Mouse (Mus musculus): ENCODE measurements around the gene 1700017B05Rik.

The 1700017B05Rik gene

GRCm38 (mm10) chr9:57272902-57273804 is 10.7 kb upstream of the 1700017B05Rik start:
- in situ Hi-C loops (cut with MboI, MseI): no loop called here

DNA sequence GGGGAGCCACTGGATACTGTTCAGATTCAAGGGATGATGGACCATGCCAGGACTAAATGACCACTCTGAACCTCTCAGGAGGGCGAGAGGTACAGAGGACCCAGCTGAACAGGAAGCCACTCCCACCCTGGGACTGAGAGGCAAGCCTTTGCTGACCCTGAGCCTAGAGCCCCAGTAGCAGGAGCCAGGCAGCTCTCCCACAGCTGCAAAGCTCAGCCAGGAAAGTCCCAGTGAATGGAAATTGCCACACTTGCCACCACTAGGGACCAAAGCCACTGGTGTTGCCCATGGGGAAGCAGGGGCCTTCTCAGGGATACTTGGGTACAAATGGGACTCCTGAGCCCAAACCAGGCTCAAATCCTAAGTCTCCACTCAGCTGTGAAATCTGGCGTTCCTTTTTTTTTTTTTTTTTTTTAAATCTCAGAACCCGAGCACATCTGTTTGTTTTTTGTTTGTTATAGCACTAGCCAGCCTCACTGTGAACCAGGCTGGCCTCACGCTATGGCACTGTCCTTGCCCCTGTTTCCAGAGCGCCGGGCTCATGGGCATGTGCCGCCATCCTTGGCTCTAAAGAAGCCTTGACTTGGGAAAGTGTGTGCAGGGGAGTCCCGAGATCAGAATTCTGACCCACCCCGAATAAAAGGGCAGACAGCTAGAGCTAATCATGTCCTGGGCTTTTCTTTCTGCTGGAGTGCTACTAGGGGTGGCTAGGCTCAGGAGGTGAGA is 9.6 kb upstream of the 1700017B05Rik start:
- in situ Hi-C loops (cut with MboI, MseI): no loop called here

DNA sequence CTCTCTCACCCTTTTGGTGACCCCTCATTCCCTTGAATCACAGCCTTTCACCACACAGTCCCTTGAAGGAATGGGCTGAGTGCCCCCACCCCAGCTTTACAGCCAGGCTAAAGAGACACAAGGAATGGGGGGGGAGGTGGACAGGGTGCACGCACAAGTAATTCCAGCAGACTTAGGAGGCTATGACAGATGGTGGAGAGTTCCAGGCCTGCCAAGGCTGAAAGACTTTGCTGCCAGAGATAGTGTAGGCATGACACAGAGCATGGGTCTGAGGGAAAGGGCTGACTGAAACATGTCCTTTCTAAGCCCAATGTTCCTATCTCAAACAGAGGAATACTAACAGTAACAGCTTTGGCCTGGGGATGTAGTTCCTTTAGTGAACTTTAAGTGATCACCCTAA is 8.7 kb upstream of the 1700017B05Rik start:
- in situ Hi-C loops (cut with MboI, MseI): no loop called here

DNA sequence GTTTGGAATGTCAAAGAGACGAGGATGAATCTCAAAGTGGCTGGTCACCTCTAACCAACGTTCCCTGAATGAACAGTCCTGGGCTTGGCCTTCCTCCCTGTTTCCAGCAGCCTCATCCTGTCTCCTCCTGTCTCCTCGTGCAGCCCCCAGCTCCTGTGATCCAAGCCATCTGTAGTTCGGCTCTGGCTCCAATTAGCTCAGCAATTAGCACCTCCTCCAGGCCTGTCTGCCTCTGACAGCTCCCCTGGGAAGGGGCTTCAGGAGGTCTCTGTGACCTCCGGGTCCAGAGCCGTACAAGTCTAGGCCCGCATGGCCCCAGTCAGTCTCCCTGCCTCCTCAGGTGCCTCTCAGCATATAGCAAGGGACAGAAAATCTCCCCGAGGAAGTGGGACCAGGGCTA is 8.0 kb upstream of the 1700017B05Rik start:
- in situ Hi-C loops (cut with MboI, MseI): no loop called here

DNA sequence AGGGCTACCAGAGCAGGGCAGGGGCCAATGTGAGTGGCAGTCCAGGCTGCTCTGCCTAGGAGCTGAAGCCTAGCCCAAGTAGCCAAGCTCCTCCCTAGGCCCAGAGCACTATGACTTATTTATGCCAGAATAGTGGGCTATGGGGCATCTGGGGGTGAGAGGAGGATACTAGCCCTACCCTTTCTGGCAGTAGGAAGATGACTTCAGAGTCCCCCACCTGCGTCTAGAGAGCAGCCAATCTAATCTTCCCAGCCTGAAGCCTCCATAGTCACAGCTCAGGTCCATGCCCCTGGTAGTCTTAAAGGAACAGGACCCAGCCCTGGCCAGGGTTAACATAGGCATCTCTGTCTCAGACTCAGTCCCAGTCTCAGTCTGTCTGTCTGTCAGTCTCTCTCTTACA is 7.0 kb upstream of the 1700017B05Rik start:
- in situ Hi-C loops (cut with MboI, MseI): no loop called here

DNA sequence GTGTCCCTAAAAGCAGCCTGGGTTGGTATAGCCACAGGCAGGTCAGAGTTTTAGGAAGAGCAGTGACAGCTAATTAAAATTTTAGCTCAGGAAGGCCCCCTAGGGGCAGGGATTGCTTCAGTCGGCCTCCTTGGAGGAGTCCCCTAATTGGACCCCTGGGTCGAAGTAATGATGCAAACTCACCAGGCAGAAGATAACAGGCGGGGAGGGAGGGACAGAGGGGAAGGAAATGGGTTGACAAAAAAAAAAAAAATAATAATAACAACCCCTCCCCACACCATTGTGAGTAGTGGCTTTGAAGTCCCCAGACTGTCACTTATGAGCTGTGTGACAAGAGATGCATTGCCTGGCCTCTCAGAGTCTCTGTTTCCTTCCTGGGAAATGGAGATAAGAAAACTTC is 6.2 kb upstream of the 1700017B05Rik start:
- in situ Hi-C loops (cut with MboI, MseI): no loop called here

- in situ Hi-C loops (cut with MboI, MseI): no loop called here
Measured at GRCm38 (mm10) chr9:57268078-57268477, 5.7 kb upstream of the 1700017B05Rik start.

GRCm38 (mm10) chr9:57267421-57267820 is 5.0 kb upstream of the 1700017B05Rik start:
- in situ Hi-C loops (cut with MboI, MseI): no loop called here

DNA sequence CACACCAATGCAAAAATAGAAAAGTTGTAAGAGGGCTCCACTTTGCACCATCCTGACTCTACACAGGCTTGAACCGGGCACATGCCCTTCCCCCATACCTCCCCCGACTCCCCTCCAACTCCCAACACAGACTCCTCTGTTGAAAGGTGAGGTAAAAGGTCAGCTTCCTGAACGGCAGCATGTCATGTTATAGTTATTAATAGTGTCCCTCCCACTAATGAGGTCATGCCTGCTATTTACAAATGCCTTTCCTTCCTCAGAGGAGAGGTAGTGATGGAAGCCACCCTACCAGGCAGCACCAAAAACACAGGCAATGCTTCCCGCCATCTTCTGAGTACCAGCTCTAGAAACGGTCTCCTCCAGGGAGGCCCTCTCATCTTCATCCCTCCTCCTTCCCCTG is 2.7 kb upstream of the 1700017B05Rik start:
- in situ Hi-C loops (cut with MboI, MseI): no loop called here

- in situ Hi-C loops (cut with MboI, MseI): loop anchor here (5.0 kb wide), 1 partner anchor 169 kb away; no protein-coding TSS in a partner anchor
Measured at GRCm38 (mm10) chr9:57262795-57263684, 628 bp upstream of the 1700017B05Rik start.

DNA sequence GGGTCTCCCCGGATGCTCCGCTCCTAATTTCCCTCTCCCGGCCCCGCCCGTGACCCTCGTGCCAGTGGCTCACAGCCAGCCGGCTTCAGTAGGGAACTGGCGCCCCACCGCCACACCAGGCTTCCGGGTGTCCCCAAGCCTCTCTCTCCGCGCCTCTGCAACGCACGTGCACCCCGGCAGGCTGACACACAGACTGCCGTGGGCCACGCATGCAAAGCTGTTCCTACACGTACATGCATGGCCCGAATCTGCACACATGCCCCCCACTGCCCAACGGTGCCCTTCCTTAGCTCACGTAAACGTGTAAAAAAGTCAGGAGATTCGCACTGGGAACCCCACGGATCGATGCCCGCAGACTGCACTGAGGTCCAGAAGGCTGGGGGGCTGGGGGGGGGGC is 898 bp downstream of the 1700017B05Rik start:
- in situ Hi-C loops (cut with MboI, MseI): loop anchor here (5.0 kb wide), 1 partner anchor 171 kb away; no protein-coding TSS in a partner anchor

DNA sequence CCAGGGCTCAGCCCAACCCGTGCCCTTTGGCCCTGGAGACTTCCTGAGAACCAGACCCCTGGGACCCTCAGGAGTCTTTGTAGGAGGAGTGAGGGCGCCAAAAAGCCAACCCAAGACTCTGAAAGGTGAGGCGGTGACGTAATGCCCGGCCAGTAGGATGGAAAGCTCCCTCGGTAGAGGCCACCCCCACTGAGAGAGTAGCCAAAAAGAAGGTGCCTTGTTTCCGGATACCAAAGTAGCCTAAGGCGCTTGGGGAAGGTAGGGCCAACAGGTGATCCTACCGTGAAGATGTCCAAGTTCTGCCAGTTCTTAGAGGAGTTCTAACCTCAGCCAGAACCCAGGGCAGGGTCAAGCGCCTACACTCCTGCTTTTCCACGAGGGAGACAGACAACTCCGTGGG is 1.5 kb downstream of the 1700017B05Rik start:
- in situ Hi-C loops (cut with MboI, MseI): loop anchor here (5.0 kb wide), 1 partner anchor 171 kb away; no protein-coding TSS in a partner anchor

GRCm38 (mm10) chr9:57259736-57260135 is 2.7 kb downstream of the 1700017B05Rik start:
- in situ Hi-C loops (cut with MboI, MseI): loop anchor here (5.0 kb wide), 2 partner anchors 93 to 173 kb away; no protein-coding TSS in a partner anchor

GRCm38 (mm10) chr9:57257627-57258026 is 4.8 kb downstream of the 1700017B05Rik start:
- in situ Hi-C loops (cut with MboI, MseI): loop anchor here (5.0 kb wide), 1 partner anchor 95 kb away; no protein-coding TSS in a partner anchor

GRCm38 (mm10) chr9:57256861-57257260 is 5.6 kb downstream of the 1700017B05Rik start:
- in situ Hi-C loops (cut with MboI, MseI): loop anchor here (5.0 kb wide), 1 partner anchor 95 kb away; no protein-coding TSS in a partner anchor

DNA sequence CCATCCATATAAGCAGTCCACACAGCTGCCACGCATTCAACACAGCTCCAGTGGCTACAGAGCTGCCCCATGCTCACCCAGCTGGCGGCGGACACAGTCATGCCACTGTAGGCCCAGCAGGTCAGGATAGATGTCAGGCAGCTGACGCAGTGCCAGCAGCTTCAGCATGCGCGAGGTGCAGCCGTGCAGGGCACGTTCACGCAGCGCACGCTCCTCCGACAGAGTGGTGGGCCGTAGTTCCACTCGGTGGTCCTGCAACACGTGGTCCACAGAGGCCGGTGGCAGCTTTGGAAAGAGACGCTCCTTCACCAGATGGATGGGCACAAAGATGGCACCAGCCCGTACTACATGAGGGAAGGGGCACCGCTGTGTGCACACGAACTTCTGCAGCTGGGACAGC is 6.1 kb downstream of the 1700017B05Rik start:
- in situ Hi-C loops (cut with MboI, MseI): loop anchor here (5.0 kb wide), 1 partner anchor 96 kb away; no protein-coding TSS in a partner anchor

DNA sequence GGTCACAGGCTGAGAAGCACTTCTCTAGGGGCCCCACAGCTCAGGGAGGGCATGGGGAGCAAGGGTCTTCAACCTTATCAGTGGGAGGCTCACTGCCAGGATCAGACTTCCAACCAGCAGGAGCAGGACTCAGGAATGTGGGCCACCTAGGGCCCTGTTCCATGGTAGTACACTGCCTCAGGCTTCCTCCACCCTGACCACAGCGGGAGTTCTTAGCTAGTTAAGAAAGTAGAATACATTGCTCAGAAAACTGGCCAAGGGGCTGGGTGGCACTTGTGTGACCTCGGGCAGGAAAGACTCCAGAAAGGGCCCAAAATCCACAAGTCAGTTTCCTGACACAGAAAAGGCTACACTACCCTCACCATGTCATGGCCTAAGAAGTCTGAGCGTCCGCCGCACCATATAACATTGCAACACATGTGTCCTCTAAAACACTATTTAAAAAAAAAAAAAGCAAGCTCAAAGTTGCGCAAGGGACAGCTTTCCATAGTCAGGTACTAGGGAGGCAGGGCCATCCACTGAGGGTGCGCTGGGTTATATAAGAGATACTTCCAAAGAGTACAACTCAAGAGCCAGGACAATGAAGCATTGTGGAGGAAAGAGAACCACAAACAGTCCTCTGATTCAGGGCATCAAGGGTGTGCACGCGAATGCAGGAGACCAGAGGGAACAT is 7.5 kb downstream of the 1700017B05Rik start:
- in situ Hi-C loops (cut with MboI, MseI): loop anchor here (5.0 kb wide), 1 partner anchor 97 kb away; no protein-coding TSS in a partner anchor

- in situ Hi-C loops (cut with MboI, MseI): no loop called here
Measured at GRCm38 (mm10) chr9:57254061-57254460, 8.4 kb downstream of the 1700017B05Rik start.

GRCm38 (mm10) chr9:57251139-57251538 is 11.3 kb downstream of the 1700017B05Rik start:
- in situ Hi-C loops (cut with MboI, MseI): no loop called here

- in situ Hi-C loops (cut with MboI, MseI): no loop called here
Measured at GRCm38 (mm10) chr9:57250026-57250425, 12.4 kb downstream of the 1700017B05Rik start.

Measured in regulatory T cell (primary cell).